Mouse (Mus musculus): ENCODE data around the gene Uqcc2. TPM values are rescaled to one million over a fixed set of nuclear protein-coding genes. Genes with fewer than 3 reads are reported as not detected.

The Uqcc2 gene
- polyA plus RNA-seq, 1 experiment from 2014 or later: 301 TPM

GRCm38 (mm10) chr17:27123103-27123502, 10.6 kb downstream of the Uqcc2 start:
- ATAC-seq (ENCODE audit: insufficient number of reproducible peaks, low FRiP score, low TSS enrichment, low read depth): no peak
- no peak overlapping the region for H3K27ac ChIP-seq (replicated peaks)
- H3K9ac ChIP-seq: no peak overlapping the region
- peaks cover 40% of the 10 kb centered on the region for H3K36me3 ChIP-seq
- WGBS: 89% methylated on average over 2 of the region's 2 CpGs
- no peaks in the 10 kb centered on the region for H3K9me3 ChIP-seq (replicated peaks)
- no peak overlapping the region for H3K4me3 ChIP-seq (replicated peaks)
- H3K4me2 ChIP-seq (replicated peaks): no peak overlapping the region
- H3K4me1 ChIP-seq: peaks cover 24% of the 10 kb centered on the region
- H3K27me3 ChIP-seq: no peaks in the 10 kb centered on the region

- no peak overlapping the region for H3K4me2 ChIP-seq (replicated peaks)
- no peaks in the 10 kb centered on the region for H3K9me3 ChIP-seq (replicated peaks)
- ATAC-seq (ENCODE audit: insufficient number of reproducible peaks, low FRiP score, low TSS enrichment, low read depth): no peak
- no peak overlapping the region for H3K9ac ChIP-seq
- H3K27me3 ChIP-seq: no peaks in the 10 kb centered on the region
- WGBS: 79% methylated on average over 11 of the region's 11 CpGs
- H3K36me3 ChIP-seq: peaks cover 43% of the 10 kb centered on the region
- H3K4me1 ChIP-seq: peaks cover 24% of the 10 kb centered on the region
- H3K27ac ChIP-seq (replicated peaks): no peak overlapping the region
- H3K4me3 ChIP-seq (replicated peaks): no peak overlapping the region
Observed at GRCm38 (mm10) chr17:27122701-27123100, 11.0 kb downstream of the Uqcc2 start.

GRCm38 (mm10) chr17:27121781-27122180, 11.9 kb downstream of the Uqcc2 start:
- Histone ChIP-seq H3K27ac (replicated peaks) (no peak overlapping the region), H3K9me3 (replicated peaks) (no peaks in the 10 kb centered on the region), H3K9ac (no peak overlapping the region), H3K4me1 (peaks cover 24% of the 10 kb centered on the region), H3K4me2 (replicated peaks) (no peak overlapping the region), H3K36me3 (peaks cover 49% of the 10 kb centered on the region), H3K27me3 (no peaks in the 10 kb centered on the region), H3K4me3 (replicated peaks) (no peak overlapping the region)
- 88% methylated on average over 7 of the region's 7 CpGs for WGBS
- no peak for ATAC-seq (ENCODE audit: insufficient number of reproducible peaks, low FRiP score, low TSS enrichment, low read depth)

GRCm38 (mm10) chr17:27121266-27121665, 12.4 kb downstream of the Uqcc2 start:
- Histone ChIP-seq H3K4me3 (replicated peaks) (no peak overlapping the region), H3K9ac (no peak overlapping the region)
- ATAC-seq (ENCODE audit: insufficient number of reproducible peaks, low FRiP score, low TSS enrichment, low read depth): no peak

GRCm38 (mm10) chr17:27120561-27121024, 13.1 kb downstream of the Uqcc2 start:
- Histone ChIP-seq H3K4me2 (replicated peaks) (peak overlapping the region; percentile 12; the same call in 1 of the 2 replicates), H3K27ac (replicated peaks) (no peak overlapping the region), H3K36me3 (peaks cover 57% of the 10 kb centered on the region), H3K9ac (no peak overlapping the region), H3K27me3 (no peaks in the 10 kb centered on the region), H3K4me3 (replicated peaks) (no peak overlapping the region), H3K9me3 (replicated peaks) (no peaks in the 10 kb centered on the region), H3K4me1 (peaks cover 24% of the 10 kb centered on the region)
- ATAC-seq (ENCODE audit: insufficient number of reproducible peaks, low FRiP score, low TSS enrichment, low read depth): no peak
- WGBS: 11% methylated on average over 18 of the region's 18 CpGs

More at GRCm38 (mm10) chr17:27121266-27121665, 12.4 kb downstream of the Uqcc2 start:
- Histone ChIP-seq H3K36me3 (peaks cover 54% of the 10 kb centered on the region), H3K9me3 (replicated peaks) (no peaks in the 10 kb centered on the region), H3K27ac (replicated peaks) (no peak overlapping the region), H3K4me2 (replicated peaks) (no peak overlapping the region), H3K4me1 (peaks cover 24% of the 10 kb centered on the region), H3K27me3 (no peaks in the 10 kb centered on the region)
- 56% methylated on average over 14 of the region's 14 CpGs for WGBS

- Histone ChIP-seq H3K36me3 (peaks cover 56% of the 10 kb centered on the region), H3K4me1 (peaks cover 18% of the 10 kb centered on the region), H3K4me3 (replicated peaks) (no peak overlapping the region), H3K9me3 (replicated peaks) (no peaks in the 10 kb centered on the region), H3K27ac (replicated peaks) (0 out of 2 replicates have a peak overlapping the region, but pooled peaks have one; percentile 13), H3K9ac (no peak overlapping the region), H3K27me3 (no peaks in the 10 kb centered on the region), H3K4me2 (replicated peaks) (no peak overlapping the region)
- WGBS: 71% methylated on average over 8 of the region's 8 CpGs
- no peak for ATAC-seq (ENCODE audit: insufficient number of reproducible peaks, low FRiP score, low TSS enrichment, low read depth)
Observed at GRCm38 (mm10) chr17:27119954-27120353, 13.8 kb downstream of the Uqcc2 start.

GRCm38 (mm10) chr17:27119540-27119895, 14.2 kb downstream of the Uqcc2 start:
- Histone ChIP-seq H3K4me3 (replicated peaks) (no peak overlapping the region), H3K27me3 (no peaks in the 10 kb centered on the region), H3K4me2 (replicated peaks) (no peak overlapping the region), H3K9ac (no peak overlapping the region), H3K27ac (replicated peaks) (no peak overlapping the region), H3K36me3 (peaks cover 60% of the 10 kb centered on the region), H3K9me3 (replicated peaks) (no peaks in the 10 kb centered on the region), H3K4me1 (peaks cover 17% of the 10 kb centered on the region)
- WGBS: 79% methylated on average over 4 of the region's 4 CpGs
- ATAC-seq (ENCODE audit: insufficient number of reproducible peaks, low FRiP score, low TSS enrichment, low read depth): no peak

GRCm38 (mm10) chr17:27118676-27119539, 14.8 kb downstream of the Uqcc2 start:
- H3K9ac ChIP-seq: no peak overlapping the region
- H3K9me3 ChIP-seq (replicated peaks): no peaks in the 10 kb centered on the region
- H3K27ac ChIP-seq (replicated peaks): no peak overlapping the region
- H3K36me3 ChIP-seq: peaks cover 63% of the 10 kb centered on the region
- 80% methylated on average over 25 of the region's 25 CpGs for WGBS
- no peak for ATAC-seq (ENCODE audit: insufficient number of reproducible peaks, low FRiP score, low TSS enrichment, low read depth)
- no peaks in the 10 kb centered on the region for H3K27me3 ChIP-seq
- no peak overlapping the region for H3K4me2 ChIP-seq (replicated peaks)
- H3K4me1 ChIP-seq: peaks cover 17% of the 10 kb centered on the region
- H3K4me3 ChIP-seq (replicated peaks): no peak overlapping the region

- no peak for ATAC-seq (ENCODE audit: insufficient number of reproducible peaks, low FRiP score, low TSS enrichment, low read depth)
- 83% methylated on average over 7 of the region's 7 CpGs for WGBS
- Histone ChIP-seq H3K4me3 (replicated peaks) (no peak overlapping the region), H3K9ac (no peak overlapping the region), H3K36me3 (peaks cover 32% of the 10 kb centered on the region), H3K4me2 (replicated peaks) (no peak overlapping the region), H3K9me3 (replicated peaks) (no peaks in the 10 kb centered on the region), H3K27me3 (no peaks in the 10 kb centered on the region), H3K27ac (replicated peaks) (no peak overlapping the region), H3K4me1 (no peaks in the 10 kb centered on the region)
Observed at GRCm38 (mm10) chr17:27110072-27110471, 23.6 kb downstream of the Uqcc2 start.

- 84% methylated on average over 6 of the region's 6 CpGs for WGBS
- Histone ChIP-seq H3K4me3 (replicated peaks) (no peak overlapping the region), H3K27me3 (no peaks in the 10 kb centered on the region), H3K4me2 (replicated peaks) (no peak overlapping the region), H3K9me3 (replicated peaks) (no peaks in the 10 kb centered on the region), H3K27ac (replicated peaks) (no peak overlapping the region), H3K36me3 (peaks cover 17% of the 10 kb centered on the region; the same call in 1 of the 2 replicates), H3K4me1 (no peaks in the 10 kb centered on the region), H3K9ac (no peak overlapping the region)
- ATAC-seq (ENCODE audit: insufficient number of reproducible peaks, low FRiP score, low TSS enrichment, low read depth): no peak
Observed at GRCm38 (mm10) chr17:27107936-27108335, 25.8 kb downstream of the Uqcc2 start.

- H3K27ac ChIP-seq (replicated peaks): no peak overlapping the region
- no peaks in the 10 kb centered on the region for H3K4me1 ChIP-seq
- no peak for ATAC-seq (ENCODE audit: insufficient number of reproducible peaks, low FRiP score, low TSS enrichment, low read depth)
- peaks cover 20% of the 10 kb centered on the region; the same call in 1 of the 2 replicates for H3K36me3 ChIP-seq
- no peaks in the 10 kb centered on the region for H3K9me3 ChIP-seq (replicated peaks)
- H3K4me3 ChIP-seq (replicated peaks): no peak overlapping the region
- H3K27me3 ChIP-seq: no peaks in the 10 kb centered on the region
- no peak overlapping the region for H3K4me2 ChIP-seq (replicated peaks)
- 85% methylated on average over 9 of the region's 9 CpGs for WGBS
- no peak overlapping the region for H3K9ac ChIP-seq
Observed at GRCm38 (mm10) chr17:27106745-27107144, 27.0 kb downstream of the Uqcc2 start.

Measured in embryonic facial prominence, embryonic 15.5 days (tissue).